Mouse (Mus musculus): ENCODE results near the gene D630039A03Rik. TPM values are rescaled to one million over a fixed set of nuclear protein-coding genes. Genes with fewer than 3 reads are reported as not detected.

The D630039A03Rik gene
- polyA plus RNA-seq, 1 experiment, result 0.01 TPM

- Histone ChIP-seq H3K27me3 (ENCODE audit: control insufficient read depth, insufficient read depth, insufficient read length) (no peaks in the 10 kb centered on the region), H3K4me3 (no peak overlapping the region), H3K4me2 (ENCODE audit: low read depth) (no peak overlapping the region), H3K36me3 (ENCODE audit: control insufficient read depth, insufficient read depth) (no peaks in the 10 kb centered on the region), H3ac (ENCODE audit: control insufficient read depth, insufficient read length) (no peak overlapping the region), H3K79me2 (ENCODE audit: control insufficient read depth, insufficient read depth) (no peaks in the 10 kb centered on the region)
- TF ChIP-seq USF1 (IDR thresholded peaks at IDR 0.05; ENCODE audit: low read depth) (no peak), CEBPB (IDR thresholded peaks at IDR 0.05; ENCODE audit: insufficient read depth, poor library complexity, severe bottlenecking) (no peak), SRF (IDR thresholded peaks at IDR 0.05; ENCODE audit: control insufficient read depth, insufficient read length, low read depth) (no peak), POLR2A (IDR thresholded peaks at IDR 0.05; ENCODE audit: insufficient read length, low read depth) (no peak), REST (IDR thresholded peaks at IDR 0.05; ENCODE audit: insufficient read depth, insufficient read length) (no peak), POLR2AphosphoS2 (IDR thresholded peaks at IDR 0.05; ENCODE audit: insufficient read length, low read depth) (no peak), TCF12 (IDR thresholded peaks at IDR 0.05; ENCODE audit: insufficient read depth, poor library complexity, severe bottlenecking) (no peak), TCF3 (IDR thresholded peaks at IDR 0.05; ENCODE audit: insufficient read length, low read depth) (no peak), MYOG (IDR thresholded peaks at IDR 0.05; ENCODE audit: control insufficient read depth in 1 of 3, insufficient read depth in 1 of 3, insufficient read length in 2 of 3, low read depth in 2 of 3) (no peak), E2F4 (IDR thresholded peaks at IDR 0.05; ENCODE audit: insufficient read depth) (no peak), MAX (IDR thresholded peaks at IDR 0.05; ENCODE audit: low read depth) (no peak)
Observed at GRCm38 (mm10) chr4:57914193-57915190, 1.6 kb downstream of the D630039A03Rik start.

- Histone ChIP-seq H3ac (ENCODE audit: control insufficient read depth, insufficient read length) (no peak overlapping the region), H3K36me3 (ENCODE audit: control insufficient read depth, insufficient read depth) (no peaks in the 10 kb centered on the region), H3K4me3 (no peak overlapping the region), H3K27me3 (ENCODE audit: control insufficient read depth, insufficient read depth, insufficient read length) (no peaks in the 10 kb centered on the region), H3K79me2 (ENCODE audit: control insufficient read depth, insufficient read depth) (no peaks in the 10 kb centered on the region), H3K4me2 (ENCODE audit: low read depth) (no peak overlapping the region)
- TF ChIP-seq POLR2AphosphoS2 (IDR thresholded peaks at IDR 0.05; ENCODE audit: insufficient read length, low read depth) (no peak), CEBPB (IDR thresholded peaks at IDR 0.05; ENCODE audit: insufficient read depth, poor library complexity, severe bottlenecking) (no peak), E2F4 (IDR thresholded peaks at IDR 0.05; ENCODE audit: insufficient read depth) (no peak), POLR2A (IDR thresholded peaks at IDR 0.05; ENCODE audit: insufficient read length, low read depth) (no peak), TCF3 (IDR thresholded peaks at IDR 0.05; ENCODE audit: insufficient read length, low read depth) (no peak), MYOG (IDR thresholded peaks at IDR 0.05; ENCODE audit: control insufficient read depth in 1 of 3, insufficient read depth in 1 of 3, insufficient read length in 2 of 3, low read depth in 2 of 3) (no peak), MAX (IDR thresholded peaks at IDR 0.05; ENCODE audit: low read depth) (no peak), REST (IDR thresholded peaks at IDR 0.05; ENCODE audit: insufficient read depth, insufficient read length) (no peak)
Observed at GRCm38 (mm10) chr4:57913021-57913420, 3.1 kb downstream of the D630039A03Rik start.

- Histone ChIP-seq H3K27me3 (ENCODE audit: control insufficient read depth, insufficient read depth, insufficient read length) (no peaks in the 10 kb centered on the region), H3K4me3 (no peak overlapping the region), H3K4me2 (ENCODE audit: low read depth) (no peak overlapping the region), H3K36me3 (ENCODE audit: control insufficient read depth, insufficient read depth) (no peaks in the 10 kb centered on the region), H3K79me2 (ENCODE audit: control insufficient read depth, insufficient read depth) (no peaks in the 10 kb centered on the region), H3ac (ENCODE audit: control insufficient read depth, insufficient read length) (no peak overlapping the region)
- peak in 1 of 3 experiments; percentile 13 for TF ChIP-seq MYOD1 (IDR thresholded peaks at IDR 0.05; ENCODE audit: control insufficient read depth in 1 of 3, insufficient read length in 2 of 3, low read depth in 2 of 3)
- TF ChIP-seq REST (IDR thresholded peaks at IDR 0.05; ENCODE audit: insufficient read depth, insufficient read length), result no peak
- no peak for TF ChIP-seq POLR2A (IDR thresholded peaks at IDR 0.05; ENCODE audit: insufficient read length, low read depth)
- no peak for TF ChIP-seq POLR2AphosphoS2 (IDR thresholded peaks at IDR 0.05; ENCODE audit: insufficient read length, low read depth)
- no peak for TF ChIP-seq TCF12 (IDR thresholded peaks at IDR 0.05; ENCODE audit: insufficient read depth, poor library complexity, severe bottlenecking)
- TF ChIP-seq USF1 (IDR thresholded peaks at IDR 0.05; ENCODE audit: low read depth), result no peak
- TF ChIP-seq E2F4 (IDR thresholded peaks at IDR 0.05; ENCODE audit: insufficient read depth), result no peak
Observed at GRCm38 (mm10) chr4:57908860-57909259, 7.2 kb downstream of the D630039A03Rik start.

- no peaks in the 10 kb centered on the region for H3K36me3 ChIP-seq (ENCODE audit: control insufficient read depth, insufficient read depth)
- TF ChIP-seq SRF (IDR thresholded peaks at IDR 0.05; ENCODE audit: control insufficient read depth, insufficient read length, low read depth) (no peak), E2F4 (IDR thresholded peaks at IDR 0.05; ENCODE audit: insufficient read depth) (no peak), CEBPB (IDR thresholded peaks at IDR 0.05; ENCODE audit: insufficient read depth, poor library complexity, severe bottlenecking) (no peak), REST (IDR thresholded peaks at IDR 0.05; ENCODE audit: insufficient read depth, insufficient read length) (no peak), MYOG (IDR thresholded peaks at IDR 0.05; ENCODE audit: control insufficient read depth in 1 of 3, insufficient read depth in 1 of 3, insufficient read length in 2 of 3, low read depth in 2 of 3) (no peak), MYOD1 (IDR thresholded peaks at IDR 0.05; ENCODE audit: control insufficient read depth in 1 of 3, insufficient read length in 2 of 3, low read depth in 2 of 3) (no peak), USF1 (IDR thresholded peaks at IDR 0.05; ENCODE audit: low read depth) (no peak), TCF12 (IDR thresholded peaks at IDR 0.05; ENCODE audit: insufficient read depth, poor library complexity, severe bottlenecking) (no peak), POLR2AphosphoS2 (IDR thresholded peaks at IDR 0.05; ENCODE audit: insufficient read length, low read depth) (no peak), MAX (IDR thresholded peaks at IDR 0.05; ENCODE audit: low read depth) (no peak), TCF3 (IDR thresholded peaks at IDR 0.05; ENCODE audit: insufficient read length, low read depth) (no peak), POLR2A (IDR thresholded peaks at IDR 0.05; ENCODE audit: insufficient read length, low read depth) (no peak)
- no peaks in the 10 kb centered on the region for H3K27me3 ChIP-seq (ENCODE audit: control insufficient read depth, insufficient read depth, insufficient read length)
- no peak overlapping the region for H3ac ChIP-seq (ENCODE audit: control insufficient read depth, insufficient read length)
- H3K4me3 ChIP-seq, result no peak overlapping the region
- no peak overlapping the region for H3K4me2 ChIP-seq (ENCODE audit: low read depth)
- H3K79me2 ChIP-seq (ENCODE audit: control insufficient read depth, insufficient read depth), result no peaks in the 10 kb centered on the region
Observed at GRCm38 (mm10) chr4:57906708-57907107, 9.4 kb downstream of the D630039A03Rik start.

All from myocyte (in vitro differentiated cells).